In genomic region chr8:3278934-3279720, GRCm38 (mm10) we compare ENCODE assay signal across 8 mouse cellular contexts. TPM values are rescaled to one million over a fixed set of nuclear protein-coding genes. Genes with fewer than 3 reads are reported as not detected.
A peak's percentile ranks its signal among the peaks of the same experiment; 100 is the strongest.
DNase-seq lines count a peak whose midpoint lies in the region; ATAC-seq lines count a peak whose summit lies in the region.

Insr (minus strand) TSS chr8:3279617.

- no peaks in the 10 kb centered on the region for H3K27me3 ChIP-seq in intestine, embryonic 15.5 days (replicated peaks)

- intact Hi-C loops in left cerebral cortex, postnatal 14 days (cut with DNase I) = loop anchor here (1.0 kb wide), 1 partner anchor 58 kb away; no protein-coding TSS in a partner anchor

- under 1% methylated on average over 60 of the region's 61 CpGs for whole genome bisulfite sequencing in intestine, embryonic 15.5 days

- no peaks in the 10 kb centered on the region for H3K36me3 ChIP-seq in intestine, embryonic 15.5 days

- H3K9ac ChIP-seq in intestine, embryonic 15.5 days = peak within 1 kb of the TSS; percentile 77

- DNase-seq in adrenal gland, postnatal 10 days = peak; percentile 97
- DNase-seq in embryo, embryonic 9.5 days (ENCODE audit: extremely low spot score) = peak; percentile 95
- peak; percentile 87 to 93 for DNase-seq in gastrocnemius, postnatal 4 days (ENCODE audit: low spot score in 2 of 2)
- peak; percentile 93 to 94 for DNase-seq in left cerebral cortex, postnatal 14 days (ENCODE audit: low spot score in 2 of 2)
- peak; percentile 94 for DNase-seq in right cerebral cortex, postnatal 14 days
- DNase-seq in urinary bladder, postnatal 25 days (ENCODE audit: low spot score) = peak; percentile 94

- peak within 1 kb of the TSS; percentile 90 for H3K4me3 ChIP-seq in intestine, embryonic 15.5 days (replicated peaks)

- ATAC-seq in intestine, embryonic 15.5 days = peak; percentile 96
- peak; percentile 91 for ATAC-seq in megakaryocyte-erythroid progenitor cell, adult 5-6 weeks (replicated peaks; ENCODE audit: low FRiP score, low TSS enrichment, poor library complexity, severe bottlenecking)

- H3K4me1 ChIP-seq in intestine, embryonic 15.5 days (replicated peaks) = peaks cover 17% of the 10 kb centered on the region

- no peaks in the 10 kb centered on the region for H3K9me3 ChIP-seq in intestine, embryonic 15.5 days

- H3K27ac ChIP-seq in intestine, embryonic 15.5 days = peak within 1 kb of the TSS; percentile 80

- H3K4me2 ChIP-seq in intestine, embryonic 15.5 days (replicated peaks) = peak within 1 kb of the TSS; percentile 64

RNA-seq across cellular contexts. Expression of gene Insr, which starts in this region (rescaled TPM):
- total RNA-seq in adrenal gland, postnatal 10 days (2021) = 100 to 1,000 TPM; 100 to 108 TPM
- 10 to 100 TPM; 71.0 to 73.6 TPM for total RNA-seq in gastrocnemius, postnatal 4 days (2021)
- 31.8 and 38.6 TPM in 2 replicates for polyA plus RNA-seq in intestine, embryonic 15.5 days (2015; fragmentation: Nextera tagmentation; extraction: Ambion mirVana)
- 10 to 100 TPM; 45.3 to 48.9 TPM for total RNA-seq in left cerebral cortex, postnatal 14 days (2021)
- 14.1 and 24.9 TPM in 2 replicates for total RNA-seq in megakaryocyte-erythroid progenitor cell, adult 5-6 weeks (2014; fragmentation: Nextera tagmentation)
- 6.1 and 11.5 TPM in 2 replicates for total RNA-seq in megakaryocyte-erythroid progenitor cell, adult 5-6 weeks (2017)

Comparison
In these comparisons a context has a peak if more than half of its experiments do, and no peak if none do; other contexts are left out.
1. Peak in every context shown above with its lines: DNase-seq, ATAC-seq, H3K4me3 ChIP-seq and H3K27ac ChIP-seq.